Mouse (Mus musculus) mouse embryonic stem cell (cell line): Measurements from ENCODE around the gene Plce1.

Experiments used
- in situ Hi-C, 2 experiments: fragments of 300-500 bp; cut with MboI; formaldehyde crosslinking; loops; 1 replicate in 1 of 2; 3 replicates in 1 of 2; pipeline ENCODE4 v1.14.3; 2019 to 2020; ENCODE audit warnings: low sequenced_read_pairs in 2 of 2, low pct_unique_long_range_greater_than_20kb in 1 of 2, mixed read lengths in 1 of 2; ENCODE audit not compliant: unreplicated experiment in 1 of 2

Gene Plce1

GRCm38 (mm10) chr19:38687326-38687725, 206.4 kb downstream of the Plce1 start:
- in situ Hi-C loops, result no loop called here

- in situ Hi-C loops, result no loop called here
Measured at GRCm38 (mm10) chr19:38688741-38689507, 208.0 kb downstream of the Plce1 start.

- in situ Hi-C loops, result no loop called here
Measured at GRCm38 (mm10) chr19:38690276-38690675, 209.4 kb downstream of the Plce1 start.

- in situ Hi-C loops, result no loop called here
Measured at GRCm38 (mm10) chr19:38691533-38691932, 210.6 kb downstream of the Plce1 start.

- in situ Hi-C loops, result no loop called here
Measured at GRCm38 (mm10) chr19:38693331-38693730, 212.4 kb downstream of the Plce1 start.

GRCm38 (mm10) chr19:38693769-38694168, 212.9 kb downstream of the Plce1 start:
- in situ Hi-C loops, result no loop called here

GRCm38 (mm10) chr19:38701776-38702175, 220.9 kb downstream of the Plce1 start:
- in situ Hi-C loops, result no loop called here

- in situ Hi-C loops, result no loop called here
Measured at GRCm38 (mm10) chr19:38704742-38705141, 223.8 kb downstream of the Plce1 start.

GRCm38 (mm10) chr19:38705244-38705643, 224.3 kb downstream of the Plce1 start:
- in situ Hi-C loops, result no loop called here

- in situ Hi-C loops, result no loop called here
Measured at GRCm38 (mm10) chr19:38706449-38706848, 225.5 kb downstream of the Plce1 start.

- in situ Hi-C loops, result no loop called here
Measured at GRCm38 (mm10) chr19:38709376-38709775, 228.5 kb downstream of the Plce1 start.

GRCm38 (mm10) chr19:38721808-38722207, 240.9 kb downstream of the Plce1 start:
- in situ Hi-C loops, result no loop called here

GRCm38 (mm10) chr19:38722982-38723381, 242.1 kb downstream of the Plce1 start:
- in situ Hi-C loops, result no loop called here

- in situ Hi-C loops, result no loop called here
Measured at GRCm38 (mm10) chr19:38723969-38724368, 243.1 kb downstream of the Plce1 start.

GRCm38 (mm10) chr19:38728842-38729241, 247.9 kb downstream of the Plce1 start:
- in situ Hi-C loops, result no loop called here

GRCm38 (mm10) chr19:38729264-38729663, 248.4 kb downstream of the Plce1 start:
- in situ Hi-C loops, result no loop called here

- in situ Hi-C loops, result no loop called here
Measured at GRCm38 (mm10) chr19:38744546-38744945, 263.6 kb downstream of the Plce1 start.

- in situ Hi-C loops, result no loop called here
Measured at GRCm38 (mm10) chr19:38745810-38746491, 265.0 kb downstream of the Plce1 start.

GRCm38 (mm10) chr19:38746492-38747014, 265.6 kb downstream of the Plce1 start:
- in situ Hi-C loops, result no loop called here

- in situ Hi-C loops, result loop anchor here in 1 of 2 experiments (25.0 kb wide), 1 partner anchor 538 kb away; the partner anchor contains the start of gene Fra10ac1
Measured at GRCm38 (mm10) chr19:38750192-38750591, 269.3 kb downstream of the Plce1 start.
